Mouse (Mus musculus): ENCODE measurements around the gene Fbn1. TPM values are rescaled to one million over a fixed set of nuclear protein-coding genes. Genes with fewer than 3 reads are reported as not detected.

Fbn1 gene
- polyA plus RNA-seq, 1 experiment = 0.99 TPM

DNA sequence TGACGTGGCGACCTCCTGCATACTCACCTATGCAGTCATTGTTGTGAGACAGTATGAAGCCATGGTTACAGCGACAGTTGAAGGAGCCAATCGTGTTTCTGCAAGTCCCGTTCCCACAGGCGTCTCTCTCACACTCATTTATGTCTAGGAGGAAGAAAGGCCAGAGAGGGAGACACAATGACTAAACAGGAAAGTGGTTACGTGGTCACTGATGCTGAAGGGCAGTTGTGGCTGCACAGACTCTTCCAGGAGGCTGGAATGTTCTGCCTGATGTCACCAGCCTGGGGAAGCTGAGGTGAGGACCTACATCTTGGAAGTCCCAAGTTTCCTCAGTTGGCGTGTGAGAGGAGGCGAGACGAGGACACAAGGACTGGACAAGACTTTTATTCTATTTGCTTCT is 177.3 kb downstream of the Fbn1 start:
- Histone ChIP-seq H3K27ac (ENCODE audit: insufficient read depth, low read depth, low read length) (no peak overlapping the region), H3K4me3 (ENCODE audit: insufficient read depth, low read length) (no peak overlapping the region), H3K4me1 (ENCODE audit: control insufficient read depth, insufficient read depth, low read length) (no peaks in the 10 kb centered on the region)
- TF ChIP-seq CTCF (IDR thresholded peaks at IDR 0.05; ENCODE audit: low read depth, low read length) (no peak), POLR2A (IDR thresholded peaks at IDR 0.05; ENCODE audit: borderline replicate concordance, low read depth, low read length) (no peak)

DNA sequence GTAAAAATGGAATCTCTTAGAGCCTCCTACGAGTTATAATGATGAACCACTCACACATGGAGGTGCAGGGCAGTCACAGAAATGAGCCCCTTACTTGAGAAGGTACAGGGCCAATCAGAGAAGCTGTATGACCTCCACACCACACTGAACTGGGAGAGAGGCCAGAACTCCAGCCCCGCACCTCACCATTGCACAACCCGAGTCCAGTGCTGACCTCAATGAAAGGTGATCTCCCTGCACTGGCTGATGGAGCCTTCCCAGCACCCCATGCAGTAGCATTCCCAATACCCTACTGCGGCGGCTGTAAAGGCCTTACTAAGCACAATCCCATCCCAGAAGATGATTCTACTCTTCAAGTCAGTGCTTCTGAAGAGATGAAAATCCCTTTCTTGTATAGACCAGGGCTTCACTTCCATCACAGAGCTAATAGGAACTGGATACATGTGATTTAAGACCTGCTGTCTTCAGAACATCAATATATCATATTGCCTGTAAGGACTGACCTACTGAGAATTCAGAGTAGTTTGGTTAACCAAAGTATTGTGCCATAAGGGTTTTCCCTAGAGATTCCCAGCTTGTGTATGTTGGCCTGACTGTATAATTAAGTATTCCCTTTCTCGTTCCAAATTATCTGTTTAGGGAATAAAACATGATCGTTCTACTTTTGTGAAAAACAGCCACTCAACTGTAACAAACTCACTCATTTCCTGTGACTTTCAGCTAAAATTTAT is 182.5 kb downstream of the Fbn1 start:
- no peak for TF ChIP-seq CTCF (IDR thresholded peaks at IDR 0.05; ENCODE audit: low read depth, low read length)
- TF ChIP-seq POLR2A (IDR thresholded peaks at IDR 0.05; ENCODE audit: borderline replicate concordance, low read depth, low read length) = no peak
- no peak overlapping the region for H3K4me3 ChIP-seq (ENCODE audit: insufficient read depth, low read length)
- H3K27ac ChIP-seq (ENCODE audit: insufficient read depth, low read depth, low read length) = no peak overlapping the region
- no peaks in the 10 kb centered on the region for H3K4me1 ChIP-seq (ENCODE audit: control insufficient read depth, insufficient read depth, low read length)

DNA sequence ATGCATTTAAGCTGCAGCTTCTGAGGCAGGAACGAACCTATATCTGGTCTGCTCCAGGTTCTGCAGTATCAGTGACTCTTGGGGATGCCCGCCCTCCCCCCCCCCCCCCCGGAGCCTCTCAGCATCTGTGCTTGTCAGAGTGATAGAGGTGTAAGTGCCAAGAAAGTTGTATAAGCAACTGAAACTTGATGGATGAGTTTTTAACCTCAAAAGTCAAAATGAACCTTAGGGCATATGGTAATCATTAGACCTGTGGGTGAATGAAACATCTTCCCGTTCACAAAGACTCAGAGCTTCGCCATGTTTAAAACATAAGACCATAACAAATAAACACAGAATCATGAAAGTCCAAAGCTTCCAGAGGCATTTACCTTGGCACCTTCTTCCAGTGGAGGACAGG is 183.3 kb downstream of the Fbn1 start:
- Histone ChIP-seq H3K4me3 (ENCODE audit: insufficient read depth, low read length) (no peak overlapping the region), H3K4me1 (ENCODE audit: control insufficient read depth, insufficient read depth, low read length) (no peaks in the 10 kb centered on the region), H3K27ac (ENCODE audit: insufficient read depth, low read depth, low read length) (no peak overlapping the region)
- no peak for TF ChIP-seq POLR2A (IDR thresholded peaks at IDR 0.05; ENCODE audit: borderline replicate concordance, low read depth, low read length)
- no peak for TF ChIP-seq CTCF (IDR thresholded peaks at IDR 0.05; ENCODE audit: low read depth, low read length)

DNA sequence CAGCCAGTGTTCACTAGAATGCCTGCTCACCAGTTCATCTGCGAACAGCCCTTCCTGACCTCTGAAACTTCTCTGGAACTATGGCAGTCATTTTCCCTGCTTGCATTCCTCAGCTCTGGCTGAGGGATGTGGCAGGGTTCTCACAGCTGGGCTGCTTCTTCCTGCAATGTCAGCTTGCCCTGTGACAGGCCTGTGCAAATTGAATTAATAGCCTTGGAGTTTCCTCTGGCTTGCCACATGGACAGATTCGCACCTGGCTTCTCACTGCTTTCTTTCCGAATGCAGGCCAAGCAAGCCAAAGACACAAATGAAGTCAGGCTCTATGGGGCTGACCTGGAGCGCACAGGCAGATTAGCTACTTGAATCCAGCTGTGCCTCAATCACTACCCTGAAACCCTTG is 184.4 kb downstream of the Fbn1 start:
- Histone ChIP-seq H3K4me3 (ENCODE audit: insufficient read depth, low read length) (no peak overlapping the region), H3K27ac (ENCODE audit: insufficient read depth, low read depth, low read length) (no peak overlapping the region), H3K4me1 (ENCODE audit: control insufficient read depth, insufficient read depth, low read length) (no peaks in the 10 kb centered on the region)
- TF ChIP-seq POLR2A (IDR thresholded peaks at IDR 0.05; ENCODE audit: borderline replicate concordance, low read depth, low read length) = no peak
- TF ChIP-seq CTCF (IDR thresholded peaks at IDR 0.05; ENCODE audit: low read depth, low read length) = no peak

DNA sequence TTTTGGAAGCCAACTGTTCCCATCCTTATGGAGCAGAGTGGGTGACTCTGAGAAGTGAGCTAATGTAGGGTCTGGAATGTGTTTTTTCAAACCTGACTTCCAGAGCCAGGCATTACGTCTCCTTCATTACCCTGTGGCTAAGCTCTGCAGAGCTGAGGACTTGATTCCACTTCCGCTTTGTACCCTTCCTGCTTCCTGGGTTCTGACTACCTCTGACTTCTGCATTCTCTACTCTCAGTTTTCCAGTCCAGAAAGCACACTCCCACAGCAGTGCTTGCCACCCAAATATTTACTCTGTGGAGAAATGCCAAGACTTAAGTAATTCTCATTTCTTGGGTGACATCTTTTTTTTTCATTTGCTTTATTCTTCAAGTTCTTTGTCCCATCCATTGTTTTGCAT is 185.2 kb downstream of the Fbn1 start:
- TF ChIP-seq CTCF (IDR thresholded peaks at IDR 0.05; ENCODE audit: low read depth, low read length) (no peak), POLR2A (IDR thresholded peaks at IDR 0.05; ENCODE audit: borderline replicate concordance, low read depth, low read length) (no peak)
- Histone ChIP-seq H3K4me3 (ENCODE audit: insufficient read depth, low read length) (no peak overlapping the region), H3K4me1 (ENCODE audit: control insufficient read depth, insufficient read depth, low read length) (no peaks in the 10 kb centered on the region), H3K27ac (ENCODE audit: insufficient read depth, low read depth, low read length) (no peak overlapping the region)

DNA sequence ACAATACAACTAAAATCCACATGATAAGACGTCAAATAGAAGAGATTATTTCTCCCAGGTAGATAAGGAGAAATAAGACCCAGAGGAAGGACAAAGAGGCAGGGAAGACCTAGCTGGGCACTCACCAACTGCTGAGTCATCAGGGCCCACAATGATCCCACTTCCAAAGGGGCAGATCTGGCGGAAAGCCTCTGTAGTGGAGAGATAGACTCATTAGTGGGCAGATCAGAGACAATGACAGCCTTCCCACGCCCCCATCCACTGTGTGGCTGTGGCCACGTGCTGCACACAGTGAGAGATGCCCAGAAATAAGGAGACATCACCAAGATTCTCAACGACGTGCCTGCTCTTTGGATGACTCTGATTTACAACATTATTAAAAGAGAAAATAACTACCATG is 186.7 kb downstream of the Fbn1 start:
- Histone ChIP-seq H3K4me3 (ENCODE audit: insufficient read depth, low read length) (no peak overlapping the region), H3K27ac (ENCODE audit: insufficient read depth, low read depth, low read length) (no peak overlapping the region), H3K4me1 (ENCODE audit: control insufficient read depth, insufficient read depth, low read length) (no peaks in the 10 kb centered on the region)
- TF ChIP-seq POLR2A (IDR thresholded peaks at IDR 0.05; ENCODE audit: borderline replicate concordance, low read depth, low read length) (no peak), CTCF (IDR thresholded peaks at IDR 0.05; ENCODE audit: low read depth, low read length) (no peak)

DNA sequence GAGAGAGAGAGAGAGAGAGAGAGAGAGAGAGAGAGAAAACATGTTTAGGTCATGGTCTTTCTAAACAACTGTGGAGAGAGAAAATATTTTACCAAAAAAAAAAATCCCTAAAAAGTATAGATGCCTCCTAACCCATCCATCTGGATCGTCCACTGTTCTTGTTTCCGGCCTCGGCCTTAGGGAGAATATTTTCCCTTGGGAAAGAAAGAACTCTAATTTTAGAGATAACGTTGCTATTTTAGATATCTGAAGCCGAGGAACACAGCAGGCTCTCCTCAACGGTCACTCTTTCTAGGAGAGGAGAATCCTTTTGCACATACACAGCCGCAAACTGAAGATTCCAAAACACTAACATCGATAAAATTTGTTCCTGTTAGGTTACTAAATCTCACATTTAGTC is 188.1 kb downstream of the Fbn1 start:
- TF ChIP-seq CTCF (IDR thresholded peaks at IDR 0.05; ENCODE audit: low read depth, low read length) (no peak), POLR2A (IDR thresholded peaks at IDR 0.05; ENCODE audit: borderline replicate concordance, low read depth, low read length) (no peak)
- Histone ChIP-seq H3K4me1 (ENCODE audit: control insufficient read depth, insufficient read depth, low read length) (no peaks in the 10 kb centered on the region), H3K4me3 (ENCODE audit: insufficient read depth, low read length) (no peak overlapping the region), H3K27ac (ENCODE audit: insufficient read depth, low read depth, low read length) (no peak overlapping the region)

DNA sequence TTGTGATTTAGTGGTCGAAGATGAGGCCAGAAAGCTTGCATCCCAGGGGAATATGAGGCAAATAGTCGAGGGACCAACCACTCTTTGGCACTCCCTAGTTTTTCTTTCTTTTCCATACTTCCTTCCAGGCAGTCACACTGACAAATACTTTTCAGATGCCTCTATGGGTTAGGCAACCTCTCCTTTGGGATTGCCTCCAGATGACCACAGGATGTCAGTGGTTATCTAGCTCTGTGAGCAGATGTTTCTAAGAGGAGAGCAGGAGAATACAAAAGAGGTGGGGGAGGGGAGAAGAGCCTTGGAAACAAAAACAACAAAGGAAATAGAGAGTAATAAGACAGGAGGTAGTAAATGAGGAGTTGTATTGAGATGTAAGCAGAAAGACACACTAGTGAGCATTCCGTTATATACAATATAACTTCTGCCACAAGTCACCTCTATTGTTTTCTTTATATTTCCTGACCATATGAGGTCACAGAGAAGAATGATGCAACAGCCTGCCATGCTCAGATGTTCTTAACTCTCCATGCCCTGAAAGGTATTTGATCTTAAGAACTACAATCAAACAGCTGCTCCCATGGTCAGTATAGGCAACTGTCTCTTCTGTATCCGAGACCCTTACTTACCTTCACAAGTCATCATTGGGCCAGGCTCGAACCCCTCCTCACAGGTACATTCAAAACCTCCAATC is 189.3 kb downstream of the Fbn1 start:
- Histone ChIP-seq H3K4me3 (ENCODE audit: insufficient read depth, low read length) (no peak overlapping the region), H3K4me1 (ENCODE audit: control insufficient read depth, insufficient read depth, low read length) (no peaks in the 10 kb centered on the region), H3K27ac (ENCODE audit: insufficient read depth, low read depth, low read length) (no peak overlapping the region)
- no peak for TF ChIP-seq CTCF (IDR thresholded peaks at IDR 0.05; ENCODE audit: low read depth, low read length)
- TF ChIP-seq POLR2A (IDR thresholded peaks at IDR 0.05; ENCODE audit: borderline replicate concordance, low read depth, low read length) = no peak

DNA sequence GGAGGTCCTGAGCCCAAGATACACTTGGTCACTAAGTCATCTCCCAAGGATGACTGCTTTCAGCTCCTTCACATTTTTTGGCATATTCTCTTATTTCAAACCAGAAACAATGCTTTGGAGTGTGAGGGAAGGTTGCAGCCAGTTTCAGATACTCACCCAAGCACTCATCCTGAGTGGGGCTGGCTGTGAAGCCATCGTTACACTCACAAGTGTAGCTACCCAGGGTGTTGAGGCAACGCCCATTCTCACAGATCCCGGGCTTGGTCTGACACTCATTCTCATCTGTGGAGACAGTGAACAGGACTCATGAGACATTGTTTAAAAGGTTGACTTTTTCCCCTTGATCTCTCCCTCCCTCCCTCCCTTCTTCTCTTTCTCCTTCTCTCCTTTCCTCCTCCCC is 192.6 kb downstream of the Fbn1 start:
- Histone ChIP-seq H3K4me3 (ENCODE audit: insufficient read depth, low read length) (no peak overlapping the region), H3K4me1 (ENCODE audit: control insufficient read depth, insufficient read depth, low read length) (no peaks in the 10 kb centered on the region), H3K27ac (ENCODE audit: insufficient read depth, low read depth, low read length) (no peak overlapping the region)
- TF ChIP-seq CTCF (IDR thresholded peaks at IDR 0.05; ENCODE audit: low read depth, low read length) (no peak), POLR2A (IDR thresholded peaks at IDR 0.05; ENCODE audit: borderline replicate concordance, low read depth, low read length) (no peak)

DNA sequence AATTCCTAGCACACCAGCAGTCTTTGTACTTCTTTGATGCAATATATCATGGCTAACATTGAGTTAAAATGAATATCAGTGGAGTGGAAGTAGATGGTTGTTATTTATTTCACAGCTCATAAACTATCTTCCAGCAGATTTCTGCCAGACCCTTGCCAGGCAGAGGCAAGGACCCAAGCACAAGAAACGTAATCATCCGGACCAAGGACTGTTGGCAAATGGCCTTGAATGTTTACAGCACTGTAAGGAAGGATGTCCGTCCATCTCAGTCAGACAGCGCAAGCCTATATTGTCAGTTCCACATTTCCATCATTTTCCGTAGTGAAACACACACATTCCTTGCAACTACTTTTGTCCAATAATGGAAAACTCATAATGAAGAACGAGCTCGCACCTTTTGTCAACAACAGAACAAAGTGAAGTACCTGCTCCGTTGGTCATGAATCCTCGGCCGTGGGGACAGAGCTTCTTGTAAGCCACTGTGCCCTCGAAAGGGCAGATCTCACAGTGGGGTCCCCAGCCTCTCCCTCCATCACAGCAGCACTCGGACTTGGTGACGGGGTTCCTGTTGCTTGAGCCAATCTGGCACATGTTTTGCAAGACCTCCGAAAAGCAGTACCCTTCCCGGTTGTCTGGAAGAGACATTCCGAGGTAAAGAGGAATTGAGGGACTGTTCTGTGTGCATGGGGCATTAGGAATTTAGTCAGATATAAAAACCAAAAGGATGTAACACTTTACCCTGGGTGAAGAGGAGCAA is 193.4 kb downstream of the Fbn1 start:
- Histone ChIP-seq H3K4me1 (ENCODE audit: control insufficient read depth, insufficient read depth, low read length) (no peaks in the 10 kb centered on the region), H3K27ac (ENCODE audit: insufficient read depth, low read depth, low read length) (no peak overlapping the region), H3K4me3 (ENCODE audit: insufficient read depth, low read length) (no peak overlapping the region)
- no peak for TF ChIP-seq CTCF (IDR thresholded peaks at IDR 0.05; ENCODE audit: low read depth, low read length)

Measured in bone marrow macrophage, adult 2 months (primary cell).